Mouse (Mus musculus) retina, postnatal 7 days (tissue): ENCODE measurements around the gene Eif3l.

Source experiments
- DNase-seq: peaks from one replicate; pipeline ENCODE4 v3.0.0-alpha.2; 2012; ENCODE audit warnings: low read depth, low spot score

Gene Eif3l

DNA sequence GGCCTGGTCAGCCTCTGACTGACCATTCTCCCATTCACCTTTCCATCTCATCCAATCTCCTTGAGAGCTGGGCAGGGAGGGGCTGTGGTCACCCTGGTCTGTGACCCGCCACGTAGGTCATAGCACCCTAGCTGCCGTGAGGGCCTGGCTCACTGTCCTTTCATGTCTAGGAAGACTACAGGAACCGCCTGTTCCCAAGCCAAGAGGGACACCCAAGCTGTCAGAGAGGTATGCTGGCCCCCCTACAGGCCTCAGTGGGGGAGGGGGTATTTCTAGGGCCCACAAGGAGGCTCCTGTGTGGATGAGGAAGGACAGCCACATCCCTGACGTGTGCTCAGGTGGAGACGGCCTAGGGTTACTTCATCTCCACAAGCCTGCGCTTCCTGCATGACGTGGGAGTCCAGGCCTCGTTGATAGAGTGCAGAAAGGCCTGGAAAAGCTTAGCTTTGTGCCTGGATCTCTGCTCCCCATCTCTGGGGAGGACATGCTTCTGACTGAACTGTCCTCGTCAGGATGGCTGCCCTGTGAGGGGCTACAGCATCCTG lies 49.4 kb downstream of the Eif3l start:
- no peak for DNase-seq

DNA sequence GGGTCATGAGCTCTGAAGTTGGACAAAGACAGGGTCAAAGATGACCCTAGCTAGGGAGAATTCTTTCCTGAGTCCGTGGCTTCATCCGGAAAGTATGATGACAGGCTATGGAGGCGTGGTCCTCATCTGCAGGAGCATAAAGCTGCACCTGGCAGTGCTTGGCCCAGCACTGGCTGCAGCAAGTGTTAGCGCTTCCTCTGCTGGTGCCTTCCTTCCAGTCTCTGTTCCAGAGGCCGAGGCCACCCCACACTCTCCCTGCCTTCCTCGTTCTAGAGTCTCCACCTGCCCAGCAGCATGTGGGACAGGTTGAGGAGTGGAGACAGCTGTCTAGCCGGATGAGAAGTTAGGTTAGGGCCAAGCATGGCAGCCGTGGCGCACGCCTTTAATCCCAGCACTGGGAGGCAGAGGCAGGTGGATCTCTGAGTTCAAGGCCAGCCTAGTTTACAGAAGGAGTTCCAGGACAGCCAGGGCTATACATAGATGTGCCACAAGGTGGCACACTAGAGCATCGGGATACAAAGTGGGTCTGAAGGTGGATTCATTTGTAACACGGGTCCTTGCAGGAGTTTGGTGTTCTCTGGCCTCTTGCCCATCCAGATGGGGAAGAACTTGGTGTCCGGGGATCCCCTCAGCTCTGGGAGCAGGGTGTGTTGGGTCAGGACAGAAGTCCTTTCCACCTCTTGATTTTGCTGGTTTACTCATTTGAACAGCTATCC lies 51.4 kb downstream of the Eif3l start:
- no peak for DNase-seq

DNA sequence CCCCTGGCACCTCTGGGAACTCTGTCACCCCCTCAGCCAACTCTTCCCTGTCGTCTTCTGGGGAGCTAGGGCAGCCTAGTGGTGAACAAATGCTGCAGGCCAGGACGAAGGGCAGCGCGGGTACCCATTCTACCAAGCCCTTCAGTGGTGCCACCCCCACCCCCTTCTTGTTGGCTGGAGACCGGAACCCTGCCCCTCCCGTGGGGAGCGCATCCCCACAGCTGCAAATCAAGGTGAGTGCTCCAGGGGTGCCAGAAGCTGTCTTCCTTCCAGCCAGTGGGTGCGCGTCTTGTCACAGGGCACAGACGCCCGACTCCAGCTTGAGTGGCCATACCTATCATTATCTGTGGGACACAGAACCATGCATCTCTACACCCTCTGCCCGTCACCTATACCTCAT lies 52.1 kb downstream of the Eif3l start:
- DNase-seq = no peak

DNA sequence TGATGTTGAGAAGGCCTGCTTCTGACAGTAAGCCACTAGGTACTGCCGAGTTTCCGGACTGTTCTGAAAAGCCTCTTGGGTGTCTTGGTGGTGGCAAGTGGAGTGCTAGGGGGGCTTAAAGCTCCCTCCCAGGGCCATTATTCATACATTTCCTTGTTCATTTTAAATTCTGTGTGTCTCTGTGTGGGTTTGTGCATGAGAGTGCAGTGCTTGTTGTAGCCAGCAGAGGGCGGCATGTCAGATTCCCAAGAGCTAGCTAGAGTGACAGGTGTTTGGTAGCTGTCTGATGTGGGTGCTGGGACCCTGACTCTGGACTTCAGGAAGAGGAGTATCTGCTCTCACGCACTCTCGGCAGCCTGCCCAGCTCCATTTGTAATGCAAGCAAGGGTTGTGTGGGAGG lies 53.2 kb downstream of the Eif3l start:
- DNase-seq = no peak

DNA sequence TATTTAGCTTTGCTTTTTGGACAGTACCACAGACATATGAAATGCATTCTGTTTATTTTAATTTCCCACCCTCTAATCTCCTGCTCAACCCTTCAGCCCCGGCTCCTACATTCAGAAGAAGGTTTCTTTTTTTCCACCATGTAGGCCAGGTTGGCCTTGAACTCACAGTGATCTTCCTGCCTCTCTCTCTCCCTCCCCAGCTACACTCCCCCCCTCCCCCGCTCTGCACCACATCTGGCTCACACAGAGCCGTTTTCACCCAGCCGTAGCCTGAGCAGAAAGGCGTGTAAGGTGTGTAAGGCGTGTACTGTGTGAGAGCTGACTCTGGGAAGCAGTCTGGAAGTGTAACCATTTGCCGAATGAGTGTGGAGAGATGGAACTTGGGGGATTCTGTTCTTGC lies 54.3 kb downstream of the Eif3l start:
- no peak for DNase-seq

DNA sequence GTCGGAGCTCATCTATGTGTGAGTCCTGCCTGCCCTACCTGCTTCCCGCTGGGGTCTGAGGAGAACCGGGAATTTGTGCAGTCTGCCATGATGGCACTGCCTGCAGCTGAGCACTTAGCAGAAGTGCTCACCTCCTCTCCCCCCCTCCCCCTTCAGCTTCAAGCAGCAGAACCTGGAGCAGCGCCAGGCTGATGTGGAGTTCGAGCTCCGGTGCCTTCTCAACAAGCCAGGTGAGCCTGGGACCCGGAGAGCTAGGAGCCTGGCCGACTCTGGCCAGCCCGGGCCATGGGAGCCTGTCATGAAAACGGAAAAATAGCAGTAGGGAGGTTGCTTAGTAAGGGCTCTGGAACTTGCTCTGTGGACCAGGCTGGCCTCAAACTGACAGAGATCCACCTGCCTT lies 55.8 kb downstream of the Eif3l start:
- no peak for DNase-seq

DNA sequence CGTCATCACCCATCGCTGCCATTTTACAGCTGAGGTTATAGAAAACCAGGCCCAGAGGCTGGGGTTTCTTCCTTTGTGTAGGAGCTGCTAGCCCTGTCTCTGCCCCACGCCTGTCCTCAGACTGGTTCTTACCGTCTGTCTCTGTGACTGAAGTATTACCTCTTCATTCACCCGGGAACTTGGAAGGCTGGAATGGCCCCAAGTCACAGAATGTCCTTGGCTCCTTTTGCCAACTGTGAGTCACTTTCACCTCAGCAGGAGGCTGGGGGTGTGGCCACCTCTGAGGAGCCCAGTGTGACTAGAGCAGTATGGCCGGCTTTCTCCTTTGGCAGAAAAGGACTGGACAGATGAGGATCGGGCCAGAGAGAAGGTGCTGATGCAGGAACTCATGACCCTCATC lies 56.5 kb downstream of the Eif3l start:
- no peak for DNase-seq

DNA sequence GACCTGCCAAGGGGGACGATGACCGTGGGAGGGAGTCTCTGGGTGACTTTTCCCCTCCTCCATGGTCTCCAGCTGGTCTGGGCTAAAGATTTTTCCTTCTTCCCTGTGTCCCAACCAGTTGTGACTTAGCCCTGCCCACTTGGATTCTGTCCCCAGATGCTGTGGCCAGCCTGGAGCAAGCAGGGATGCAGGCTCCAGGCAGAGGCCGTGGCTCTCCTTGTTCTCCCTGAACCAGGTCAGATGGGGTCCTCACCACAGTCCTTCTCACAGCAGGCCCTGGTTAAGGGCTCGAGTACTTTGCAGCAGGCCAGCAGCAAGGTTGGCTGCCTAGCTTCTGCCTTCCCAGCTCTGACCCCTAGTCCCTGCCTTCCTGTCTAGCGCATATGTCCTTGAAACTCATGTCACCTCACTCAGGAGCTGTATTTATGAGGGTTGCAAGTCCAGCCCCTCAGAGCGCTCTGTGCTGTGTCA lies 58.2 kb downstream of the Eif3l start:
- no peak for DNase-seq

DNA sequence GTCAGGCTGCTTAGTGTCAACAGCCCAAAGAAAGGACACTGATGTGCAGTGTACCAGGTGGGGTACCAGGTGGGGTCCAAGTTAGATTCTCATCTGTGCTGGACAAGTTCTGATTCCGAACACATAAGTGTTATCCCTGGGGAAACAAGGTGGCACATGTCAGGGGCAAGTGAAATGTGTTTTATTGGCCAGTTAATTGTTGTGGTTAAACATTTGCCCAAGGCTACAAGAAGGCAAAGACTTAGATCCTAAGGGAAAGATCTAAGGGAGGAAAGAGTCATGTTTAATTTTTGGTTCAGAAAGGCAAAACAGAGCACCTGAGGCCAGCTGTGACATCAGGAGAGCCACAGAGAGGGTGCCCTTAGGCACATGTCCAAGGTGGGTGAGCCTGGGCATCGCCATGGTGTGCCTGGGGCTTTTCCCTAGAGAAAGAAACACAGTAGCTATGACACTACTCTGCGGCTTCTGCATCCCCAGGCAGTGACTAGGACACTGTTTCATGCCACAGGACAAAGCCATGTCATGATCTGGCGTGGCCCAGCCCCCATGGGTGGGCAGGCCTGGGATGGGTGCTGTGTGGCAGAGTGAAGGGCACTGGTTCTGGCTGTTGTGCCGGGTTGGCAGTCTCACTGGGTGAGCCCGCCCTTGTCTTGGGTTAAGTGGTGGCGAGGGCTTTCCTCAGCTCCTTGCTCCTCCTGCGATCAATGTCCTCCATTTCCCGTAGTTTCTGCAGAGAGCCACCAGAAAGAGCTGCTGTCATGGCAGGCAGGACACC lies 59.7 kb downstream of the Eif3l start:
- DNase-seq = no peak

DNA sequence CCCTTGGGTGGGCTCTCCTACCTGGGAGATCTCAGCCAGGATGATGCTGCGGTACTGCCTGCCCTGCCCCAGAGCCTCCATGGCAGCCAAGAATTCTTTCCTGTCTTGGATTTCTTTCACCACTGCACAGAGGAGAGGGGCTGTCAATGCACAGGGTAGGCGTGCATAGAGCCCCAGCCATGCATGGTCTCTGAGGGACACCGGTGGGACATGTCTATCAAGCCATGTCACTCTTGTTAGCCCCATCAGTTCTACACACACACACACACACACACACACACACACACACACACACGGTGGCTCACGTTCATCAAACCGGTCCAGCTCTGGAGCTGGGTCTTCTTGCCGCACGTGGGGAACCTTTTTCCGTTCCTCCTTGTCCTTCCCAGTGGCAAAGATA lies 60.4 kb downstream of the Eif3l start:
- no peak for DNase-seq

DNA sequence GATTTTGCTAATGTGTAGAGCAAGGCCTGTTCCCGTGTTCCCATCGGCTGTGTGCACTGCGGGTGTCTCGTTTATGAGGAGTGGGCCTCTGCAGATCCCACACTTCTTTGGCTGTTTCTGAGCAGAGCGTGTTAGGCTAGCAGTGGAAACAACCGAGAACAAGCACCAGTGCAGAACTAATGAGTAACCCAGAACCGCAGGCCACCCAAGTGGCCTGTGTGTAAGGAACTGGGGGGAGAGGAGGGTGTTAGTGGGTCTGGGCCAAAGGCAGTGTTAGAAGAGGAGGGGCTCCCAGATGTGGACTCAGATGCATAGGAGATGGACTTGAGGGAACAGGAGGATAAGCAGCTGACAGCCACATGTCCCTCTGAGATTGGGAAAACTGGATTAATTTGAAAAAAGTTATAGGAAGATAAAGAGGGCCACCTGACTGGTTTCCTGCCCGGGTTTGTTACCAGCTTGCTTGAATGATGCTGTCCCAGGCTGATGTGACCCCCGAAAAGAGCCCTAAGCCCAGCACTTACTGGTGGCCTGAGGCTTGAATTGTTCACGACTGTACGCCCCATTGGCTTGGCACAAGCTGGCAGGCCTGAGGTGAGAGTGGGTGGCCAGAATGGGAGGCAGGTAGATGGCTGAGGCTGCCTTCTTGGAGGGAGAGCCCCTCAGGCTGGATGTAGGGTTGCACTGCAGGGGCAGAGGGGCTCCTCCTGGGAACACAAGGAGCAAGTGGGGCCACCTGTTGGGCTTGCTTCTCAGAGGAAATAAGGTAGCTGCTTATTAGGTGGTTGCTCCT lies 61.0 kb downstream of the Eif3l start:
- DNase-seq = no peak

DNA sequence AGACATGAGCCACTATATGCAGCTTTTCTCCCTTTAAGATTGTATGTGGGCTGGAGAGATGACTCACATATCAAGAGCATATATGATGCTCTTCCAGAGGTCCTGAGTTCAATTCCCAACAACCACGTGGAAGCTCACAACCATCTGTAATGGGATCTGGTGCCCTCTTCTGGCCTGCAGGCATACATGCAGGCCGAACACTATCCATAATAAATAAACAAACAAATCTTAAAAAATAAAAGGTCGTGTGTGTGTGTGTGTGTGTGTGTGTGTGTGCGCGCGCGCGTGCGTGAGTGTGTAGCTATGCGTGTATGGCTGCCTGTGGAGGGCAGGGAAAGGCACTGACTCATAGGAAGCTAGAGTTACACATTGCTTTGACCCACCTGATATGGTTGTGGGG lies 64.7 kb downstream of the Eif3l start:
- DNase-seq = no peak

DNA sequence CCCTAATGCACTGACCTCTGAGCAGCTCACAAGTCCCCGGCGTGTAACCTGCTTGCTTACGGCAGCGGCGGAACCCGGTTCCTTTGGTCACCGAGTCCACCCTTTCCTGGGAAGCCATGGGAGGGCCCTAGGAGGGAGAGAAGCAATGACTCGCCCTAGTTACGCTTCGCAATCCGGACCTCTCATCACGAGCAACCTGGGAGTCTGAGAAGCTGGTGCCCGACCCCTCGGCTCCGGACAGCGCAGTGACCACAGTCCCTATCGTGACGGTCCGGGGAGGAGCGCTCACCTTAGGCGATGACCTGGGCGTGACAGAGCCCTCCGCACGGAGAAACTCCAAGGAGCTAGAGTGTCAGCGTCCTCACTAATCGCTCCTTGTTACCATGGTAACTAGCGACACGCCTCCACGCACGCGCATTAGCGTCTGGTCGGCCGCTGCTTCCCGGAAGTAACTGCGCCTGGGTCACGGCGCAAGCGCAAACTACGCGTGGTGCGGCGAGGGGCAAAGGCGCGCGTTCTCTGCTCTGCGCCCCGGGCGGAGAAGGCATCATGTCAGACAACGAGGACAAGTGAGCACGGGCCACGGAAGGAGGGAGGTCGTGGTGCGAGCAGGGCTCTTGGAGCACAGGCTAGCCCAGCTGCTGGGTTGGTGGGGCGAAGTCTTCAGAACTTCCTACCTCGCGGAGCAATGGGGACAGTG lies 66.0 kb downstream of the Eif3l start, which contains the start of the genes Polr2f and 1700088E04Rik:
Gene Polr2f, plus strand, starts transcription at position 144 of the 700 bp plus-strand sequence.
Gene 1700088E04Rik, minus strand, starts transcription at position 388 of the 700 bp plus-strand sequence.
- DNase-seq = peak; percentile 98

DNA sequence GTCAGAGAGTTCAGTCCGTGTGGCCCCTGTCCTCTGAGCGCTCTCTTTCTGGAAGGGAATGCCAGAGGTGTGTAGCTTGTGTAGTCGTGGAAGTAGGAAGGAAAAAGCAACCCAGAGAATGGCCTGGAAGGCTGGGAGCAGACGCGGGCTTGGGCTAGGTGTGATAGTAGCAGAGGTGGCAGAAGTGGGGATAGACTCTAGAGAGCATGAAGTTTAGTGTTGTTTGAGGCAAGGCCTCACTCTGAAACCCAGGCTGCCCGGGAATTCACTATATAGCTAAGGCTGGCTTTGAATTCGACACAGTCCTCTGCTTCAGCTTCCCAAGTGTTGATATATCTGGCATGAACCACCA lies 66.6 kb downstream of the Eif3l start:
- no peak for DNase-seq

DNA sequence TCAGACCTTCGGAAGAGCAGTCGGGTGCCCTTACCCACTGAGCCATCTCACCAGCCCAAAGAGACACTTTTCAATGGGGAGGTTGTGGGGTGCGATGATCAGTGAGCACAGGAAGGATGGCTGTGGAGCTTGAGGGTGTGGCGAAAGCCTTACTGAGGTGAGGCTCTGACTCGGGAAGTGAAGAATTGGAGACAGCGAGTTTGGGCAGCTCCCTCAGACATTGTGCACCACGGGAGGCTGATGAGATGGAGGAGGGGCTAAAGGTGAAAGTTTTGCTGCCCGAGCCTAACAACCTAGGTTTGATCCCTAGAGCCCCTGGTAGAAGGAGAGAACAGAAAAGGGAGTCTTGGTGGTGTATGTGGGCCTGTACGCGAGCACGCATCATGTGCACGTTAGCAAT lies 68.3 kb downstream of the Eif3l start:
- no peak for DNase-seq
